Mouse (Mus musculus) heart, embryonic 16.5 days (tissue): ENCODE results near the gene Noto. TPM values are rescaled to one million over a fixed set of nuclear protein-coding genes. Genes with fewer than 3 reads are reported as not detected.

Experiments
- ATAC-seq: fragments of 200-750 bp; cut with Nextera tagmentation; replicated peaks from 2 replicates; pipeline ENCODE4 v1.8.0; 2017; ENCODE audit warnings: moderate number of reproducible peaks; ENCODE audit not compliant: insufficient read depth, low FRiP score; ENCODE audit errors: extremely low read depth
- H3K27ac ChIP-seq: fragments of 300-500 bp; sonication (generic); 2 replicates; pipeline ENCODE4 v1.5.1; 2014; ENCODE audit warnings: mild to moderate bottlenecking, low read length, control low read depth, moderate library complexity
- H3K27me3 ChIP-seq: fragments of 300-500 bp; sonication (generic); 2 replicates; pipeline ENCODE4 v1.6.1; 2014; ENCODE audit warnings: low read length, mixed read lengths; ENCODE audit not compliant: control insufficient read depth, insufficient read depth
- H3K36me3 ChIP-seq: fragments of 300-500 bp; sonication (generic); 2 replicates; pipeline ENCODE4 v1.6.1; 2014; ENCODE audit not compliant: control insufficient read depth, insufficient read depth
- H3K4me1 ChIP-seq: fragments of 300-500 bp; sonication (generic); 2 replicates; pipeline ENCODE4 v1.6.1; 2014; ENCODE audit warnings: low read length, mixed read lengths; ENCODE audit not compliant: control insufficient read depth, insufficient read depth
- H3K4me2 ChIP-seq: fragments of 300-500 bp; sonication (generic); 2 replicates; pipeline ENCODE4 v1.6.1; 2014; ENCODE audit warnings: low read depth, mild to moderate bottlenecking, control low read depth, low read length
- H3K4me3 ChIP-seq: fragments of 300-500 bp; sonication (generic); 2 replicates; pipeline ENCODE4 v1.5.1; 2014; ENCODE audit warnings: mild to moderate bottlenecking, control low read depth, low read length
- H3K9ac ChIP-seq: fragments of 300-500 bp; sonication (generic); 2 replicates; pipeline ENCODE4 v1.6.1; 2014; ENCODE audit warnings: low read length, control low read depth
- H3K9me3 ChIP-seq: fragments of 300-500 bp; sonication (generic); replicated peaks from 2 replicates; pipeline ENCODE4 v1.6.1; 2016; ENCODE audit warnings: low read length; ENCODE audit not compliant: control insufficient read depth
- WGBS: fragments of 180-500 bp; shearing (Covaris S2); extraction: QIAGEN DNeasy Blood & Tissue Kit; methylation state at CpG from one replicate; pipeline ENCODE4 v1.1.7; 2014; 5-methylcytosine and 5-hydroxymethylcytosine counted together
- polyA plus RNA-seq: library from polyadenylated mRNA; unstranded; fragments of >200 nt; fragmentation: Nextera tagmentation; extraction: Ambion mirVana; gene quantifications from 2 replicates; pipeline ENCODE4 v1.2.1, GENCODE M21; 2015

The Noto gene
- polyA plus RNA-seq, 1 experiment from 2014 or later: not detected

DNA sequence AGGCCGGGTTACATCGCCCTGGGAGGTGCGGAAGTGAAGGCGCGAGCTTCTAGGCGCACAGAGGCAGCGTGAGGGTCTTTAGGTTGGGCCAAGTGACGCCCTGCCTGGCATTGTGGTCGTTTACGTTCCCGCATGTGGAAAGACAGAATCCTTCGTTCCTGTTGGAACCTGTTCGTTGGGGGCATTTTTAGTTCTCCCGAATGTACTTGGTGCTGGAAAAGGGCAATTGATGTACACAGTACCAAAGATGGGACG, 28.7 kb downstream of the Noto start:
- peaks cover 32% of the 10 kb centered on the region for H3K4me1 ChIP-seq
- H3K27me3 ChIP-seq: no peaks in the 10 kb centered on the region
- peaks cover 2% of the 10 kb centered on the region; the same call in 1 of the 2 replicates for H3K36me3 ChIP-seq
- peak overlapping the region; percentile 85 for H3K4me2 ChIP-seq
- peak overlapping the region; percentile 81 for H3K9ac ChIP-seq
- 0 out of 2 replicates have a peak, but pooled peaks have one; percentile 1 for ATAC-seq
- H3K27ac ChIP-seq: peak overlapping the region; percentile 90
- H3K9me3 ChIP-seq: no peaks in the 10 kb centered on the region
- 0% methylated on average over 15 of the region's 15 CpGs for WGBS
- peak overlapping the region; percentile 64 for H3K4me3 ChIP-seq

DNA sequence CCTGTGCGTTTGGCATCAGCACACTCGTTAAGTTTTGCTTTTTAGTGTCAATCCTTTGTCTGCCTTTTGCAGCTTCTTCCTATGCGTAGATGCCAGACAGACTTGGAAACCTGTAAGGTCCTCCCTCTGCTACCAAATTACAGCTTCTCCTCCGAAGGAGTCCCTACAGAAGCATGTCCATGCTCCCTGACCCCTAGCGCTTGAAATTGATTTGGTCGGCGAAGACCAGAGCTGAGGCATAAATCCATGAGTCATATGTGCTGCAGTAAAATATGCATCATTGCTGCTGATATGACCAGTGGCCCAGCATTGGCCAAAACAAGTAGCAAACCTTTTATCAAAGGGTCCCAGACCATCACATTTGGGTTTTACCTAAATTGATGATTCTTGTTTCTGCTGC, 29.1 kb downstream of the Noto start:
- Histone ChIP-seq H3K27ac (peak overlapping the region; percentile 90; the same call in 1 of the 2 replicates), H3K9ac (peak overlapping the region; percentile 81), H3K36me3 (peaks cover under 1% of the 10 kb centered on the region; the same call in 1 of the 2 replicates), H3K27me3 (no peaks in the 10 kb centered on the region), H3K4me2 (peak overlapping the region; percentile 85), H3K4me1 (peaks cover 32% of the 10 kb centered on the region), H3K4me3 (peak overlapping the region; percentile 64), H3K9me3 (no peaks in the 10 kb centered on the region)
- WGBS: 9% methylated on average over 7 of the region's 7 CpGs
- no peak for ATAC-seq

DNA sequence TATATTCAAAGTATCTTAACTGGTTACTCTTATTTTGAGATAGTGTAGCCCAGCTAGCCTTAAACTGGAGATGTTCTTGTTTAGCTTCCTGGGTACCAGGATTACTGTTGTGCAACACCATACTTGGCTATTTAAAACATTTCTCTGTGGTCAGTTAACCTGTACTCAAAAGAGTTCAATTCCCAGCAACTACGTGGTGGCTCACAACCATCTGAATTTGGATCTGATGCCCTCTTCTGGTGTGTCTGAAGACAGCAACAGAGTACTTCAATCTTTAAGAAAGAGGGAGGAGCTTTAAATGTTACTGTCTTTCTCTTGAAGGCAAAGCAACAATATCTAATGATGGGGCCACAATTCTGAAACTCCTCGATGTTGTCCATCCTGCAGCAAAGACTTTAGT, 35.9 kb downstream of the Noto start:
- 90% methylated on average over 2 of the region's 2 CpGs for WGBS
- H3K27me3 ChIP-seq: no peaks in the 10 kb centered on the region
- H3K9ac ChIP-seq: no peak overlapping the region
- no peak overlapping the region for H3K4me3 ChIP-seq
- H3K27ac ChIP-seq: no peak overlapping the region
- peaks cover 13% of the 10 kb centered on the region for H3K4me1 ChIP-seq
- peaks cover 50% of the 10 kb centered on the region for H3K36me3 ChIP-seq
- no peak overlapping the region for H3K4me2 ChIP-seq
- H3K9me3 ChIP-seq: no peaks in the 10 kb centered on the region
- ATAC-seq: no peak

DNA sequence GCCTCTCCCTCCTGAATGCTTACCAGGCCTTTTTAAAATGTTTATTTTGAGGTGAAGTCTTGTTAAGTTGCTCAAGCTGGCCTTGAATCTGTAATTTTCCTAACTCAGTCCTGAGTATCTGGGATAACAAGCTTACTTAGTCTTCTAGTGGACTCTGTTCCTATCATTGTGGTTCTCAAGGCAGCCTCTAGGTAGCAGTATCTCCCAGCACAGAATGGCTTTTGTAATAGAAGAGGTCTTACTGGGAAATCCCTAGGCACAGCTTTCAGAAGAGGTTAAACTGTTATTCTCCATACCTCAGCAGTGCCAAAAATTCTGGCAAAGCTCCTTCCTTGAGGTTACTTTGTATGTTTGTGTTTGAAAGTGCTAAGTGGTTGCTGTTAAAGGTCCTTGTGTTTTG, 41.7 kb downstream of the Noto start:
- ATAC-seq: no peak
- H3K27ac ChIP-seq: no peak overlapping the region
- H3K9ac ChIP-seq: no peak overlapping the region
- no peak overlapping the region for H3K4me2 ChIP-seq
- H3K27me3 ChIP-seq: no peaks in the 10 kb centered on the region
- H3K4me3 ChIP-seq: no peak overlapping the region
- no peaks in the 10 kb centered on the region for H3K9me3 ChIP-seq
- H3K36me3 ChIP-seq: peaks cover 87% of the 10 kb centered on the region
- no peaks in the 10 kb centered on the region for H3K4me1 ChIP-seq

DNA sequence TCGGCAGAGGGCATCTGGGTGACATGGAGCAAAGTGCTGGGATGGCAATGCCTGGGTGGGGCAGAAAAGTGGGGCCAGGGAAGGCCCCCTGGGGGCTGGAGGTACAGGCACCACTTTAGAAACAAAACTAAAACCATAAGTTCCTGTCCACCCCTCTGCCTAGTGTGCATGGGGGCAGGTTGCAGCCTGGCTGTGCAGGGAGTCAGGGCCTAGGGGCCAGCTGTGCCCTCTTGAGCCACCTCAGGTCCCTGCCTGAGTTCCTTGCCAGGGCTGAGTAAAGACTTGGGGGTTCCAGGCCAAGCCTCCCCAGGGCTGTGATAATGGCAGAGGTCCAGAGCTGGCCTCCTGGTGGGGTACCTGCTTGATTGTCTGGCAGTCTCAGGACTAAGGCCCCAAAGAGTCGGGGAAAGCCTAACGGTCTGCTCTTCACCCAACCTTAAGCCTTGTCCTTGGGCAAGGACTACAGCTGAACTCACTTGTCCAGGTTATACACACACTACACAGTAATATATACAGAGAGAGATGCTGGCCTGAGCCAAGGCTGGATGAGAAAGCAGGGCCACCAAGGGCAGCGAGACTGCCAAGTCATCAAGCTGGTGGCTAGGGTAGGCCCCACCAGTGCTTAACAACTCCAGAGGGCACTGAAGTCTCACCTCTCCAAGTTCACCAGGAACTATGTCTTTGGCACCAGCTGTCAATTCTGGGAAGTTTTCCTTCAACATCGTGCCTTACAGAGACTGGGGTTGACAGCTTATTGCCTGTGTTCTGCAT, 46.2 kb downstream of the Noto start:
- Histone ChIP-seq H3K9ac (no peak overlapping the region), H3K36me3 (peaks cover 43% of the 10 kb centered on the region), H3K4me1 (no peaks in the 10 kb centered on the region), H3K9me3 (no peaks in the 10 kb centered on the region), H3K27ac (no peak overlapping the region), H3K4me2 (no peak overlapping the region), H3K27me3 (peaks cover 5% of the 10 kb centered on the region; the same call in 1 of the 2 replicates), H3K4me3 (no peak overlapping the region)
- 70% methylated on average over 5 of the region's 5 CpGs for WGBS
- ATAC-seq: no peak

DNA sequence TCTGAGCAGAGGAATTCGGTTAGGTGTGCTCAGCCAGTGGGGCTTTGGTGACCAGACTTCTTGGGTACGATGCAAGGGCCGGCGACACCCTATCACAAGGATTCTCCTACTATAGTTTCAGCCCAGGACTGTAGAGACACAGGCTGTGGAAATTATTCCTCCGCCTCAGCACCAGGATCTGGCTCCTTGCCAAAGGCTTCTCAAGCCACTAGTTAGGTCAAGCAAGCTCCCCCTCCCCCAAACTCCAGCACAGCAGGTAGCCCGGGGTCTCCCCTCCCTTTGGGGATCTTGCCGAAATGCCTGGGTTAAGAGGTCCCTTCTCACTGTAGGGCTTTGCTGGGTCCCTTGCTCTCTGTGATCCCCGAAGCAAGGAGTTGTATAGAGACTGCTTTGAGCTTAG, 48.3 kb downstream of the Noto start:
- Histone ChIP-seq H3K27me3 (peaks cover 5% of the 10 kb centered on the region; the same call in 1 of the 2 replicates), H3K27ac (no peak overlapping the region), H3K4me1 (no peaks in the 10 kb centered on the region), H3K9me3 (no peaks in the 10 kb centered on the region), H3K9ac (no peak overlapping the region), H3K4me3 (no peak overlapping the region), H3K36me3 (peaks cover 23% of the 10 kb centered on the region), H3K4me2 (no peak overlapping the region)
- no peak for ATAC-seq
- 50% methylated on average over 8 of the region's 8 CpGs for WGBS

DNA sequence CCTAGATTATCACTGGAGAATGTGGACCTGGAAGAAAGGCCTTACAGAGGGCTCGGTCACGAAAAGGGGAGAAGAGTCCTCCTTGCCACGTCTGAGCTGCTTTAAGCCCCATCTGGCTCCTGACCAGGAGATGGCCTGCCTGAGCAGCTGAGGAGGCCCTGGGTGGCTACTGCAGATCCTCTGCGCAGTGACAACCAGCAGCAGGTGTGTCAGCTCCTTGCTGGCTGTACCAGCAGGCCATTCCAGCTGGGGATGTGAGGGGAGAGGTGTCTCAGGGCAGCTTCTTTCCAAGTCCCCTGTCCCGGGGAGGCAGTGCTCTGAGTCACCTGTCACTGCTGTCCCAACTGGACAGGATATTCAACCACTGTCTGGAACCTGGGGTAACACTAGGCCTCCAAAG, 48.9 kb downstream of the Noto start:
- H3K4me1 ChIP-seq: no peaks in the 10 kb centered on the region
- H3K4me2 ChIP-seq: no peak overlapping the region
- peaks cover 17% of the 10 kb centered on the region for H3K36me3 ChIP-seq
- no peak overlapping the region for H3K9ac ChIP-seq
- H3K4me3 ChIP-seq: no peak overlapping the region
- 44% methylated on average over 5 of the region's 5 CpGs for WGBS
- no peak overlapping the region for H3K27ac ChIP-seq
- no peaks in the 10 kb centered on the region for H3K9me3 ChIP-seq
- H3K27me3 ChIP-seq: peaks cover 7% of the 10 kb centered on the region
- no peak for ATAC-seq

DNA sequence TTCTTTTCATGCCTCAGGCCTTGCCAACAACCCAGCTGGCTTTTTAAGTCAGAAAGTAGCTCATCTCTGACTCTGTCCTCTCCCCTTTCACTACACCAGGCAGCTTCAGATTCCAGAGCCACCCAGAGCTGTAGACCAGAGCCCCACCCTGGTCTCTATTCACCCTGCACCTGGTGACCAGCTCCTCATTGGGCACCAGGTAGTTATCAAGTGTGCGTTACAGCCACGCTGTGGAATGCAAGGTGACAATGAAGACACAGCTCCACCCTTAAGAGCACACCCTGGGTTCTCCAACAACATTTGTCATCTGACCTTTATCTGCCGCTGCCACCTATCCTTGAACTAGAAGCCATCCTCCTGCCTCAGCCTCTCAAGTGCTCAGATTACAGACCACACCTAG, 51.9 kb downstream of the Noto start:
- 79% methylated on average over 3 of the region's 3 CpGs for WGBS
- no peak for ATAC-seq
- H3K27me3 ChIP-seq: peaks cover 21% of the 10 kb centered on the region

DNA sequence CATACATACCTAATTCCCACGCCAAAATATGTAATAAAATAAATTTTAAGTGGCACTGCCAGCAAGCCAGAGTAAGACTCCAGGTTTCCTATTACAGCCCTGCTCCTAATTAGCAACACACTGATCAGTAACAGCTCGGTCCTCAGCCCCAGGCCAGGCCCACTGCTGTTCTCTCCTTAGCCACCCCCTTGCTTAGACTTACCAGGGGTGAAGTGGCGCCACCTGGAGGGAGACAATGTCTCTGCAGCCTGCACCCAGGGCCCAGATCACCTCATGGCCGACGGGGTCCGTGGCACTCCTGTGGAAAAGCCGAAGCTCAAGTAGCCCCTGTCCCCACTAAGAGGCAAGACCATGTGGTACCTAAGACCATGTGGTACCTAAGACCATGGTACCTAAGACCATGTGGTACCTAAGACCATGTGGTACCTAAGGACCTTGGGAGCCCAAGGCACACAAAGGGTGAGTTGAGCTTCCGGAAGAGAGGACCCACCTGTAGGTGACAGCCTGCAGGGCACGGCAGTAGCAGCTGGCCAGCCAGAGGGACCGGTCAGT, 53.8 kb downstream of the Noto start:
- Histone ChIP-seq H3K4me2 (no peak overlapping the region), H3K27me3 (peaks cover 34% of the 10 kb centered on the region), H3K9ac (no peak overlapping the region), H3K4me1 (no peaks in the 10 kb centered on the region), H3K36me3 (no peaks in the 10 kb centered on the region), H3K27ac (no peak overlapping the region), H3K4me3 (no peak overlapping the region), H3K9me3 (no peaks in the 10 kb centered on the region; the same call in 1 of the 2 replicates)
- WGBS: 27% methylated on average over 10 of the region's 10 CpGs
- ATAC-seq: no peak

More for the DNA sequence above, 51.9 kb downstream of the Noto start:
- H3K36me3 ChIP-seq: no peaks in the 10 kb centered on the region
- no peak overlapping the region for H3K4me2 ChIP-seq
- H3K4me1 ChIP-seq: no peaks in the 10 kb centered on the region
- no peak overlapping the region for H3K27ac ChIP-seq
- no peak overlapping the region for H3K9ac ChIP-seq
- no peak overlapping the region for H3K4me3 ChIP-seq
- no peaks in the 10 kb centered on the region for H3K9me3 ChIP-seq
